ENCODE assay signal across 11 mouse cellular contexts in the genomic region with DNA sequence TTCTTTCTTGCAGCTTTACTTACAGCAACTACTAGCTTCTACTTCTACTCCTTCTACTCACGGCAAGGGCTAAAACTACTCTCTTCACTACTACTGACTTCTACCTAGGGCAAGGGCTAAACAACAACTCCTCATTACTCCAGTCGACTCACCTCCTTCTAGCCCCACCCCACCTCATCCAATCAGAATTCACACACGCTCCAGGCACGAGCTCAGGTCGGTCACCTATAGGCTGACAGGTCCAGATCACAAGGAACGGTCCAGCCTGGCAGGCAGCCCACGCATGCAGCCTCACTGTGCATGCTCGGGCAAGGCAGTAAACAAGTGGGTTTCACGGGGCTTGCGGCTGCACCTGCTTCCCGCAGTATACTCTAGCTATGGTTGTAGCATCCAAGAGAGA. TPM values are rescaled to one million over a fixed set of nuclear protein-coding genes. Genes with fewer than 3 reads are reported as not detected.
"Had no signal": no experiment of that assay in that cellular context is flagged by ENCODE, and none has a peak within 500 bp of the region (broad histone marks: within the 10 kb centered on the region; RNA-seq: fewer than 3 reads in every experiment).

No protein-coding gene starts in this region.

RNA-seq across cellular contexts. Expression of a gene that starts 26.2 kb away (rescaled TPM):
- total RNA-seq: left cerebral cortex, postnatal 10 days; left cerebral cortex, postnatal 14 days; left cerebral cortex, postnatal 25 days; left cerebral cortex, postnatal 36 days; left cerebral cortex, postnatal 4 days; liver, adult 2 months; megakaryocyte progenitor cell, adult 5-6 weeks; megakaryocyte, adult 5-6 weeks; megakaryocyte-erythroid progenitor cell, adult 5-6 weeks; midbrain, postnatal 0 days; monocyte, adult 5-6 weeks had no signal
